Mouse (Mus musculus): ENCODE measurements at regions not wholly inside any gene's neighbourhood (a gene's known extent, or its start where the extent isn't known, plus 50 kb on each side); places are given as distances from the start of the nearest gene placed in this dataset.

DNA sequence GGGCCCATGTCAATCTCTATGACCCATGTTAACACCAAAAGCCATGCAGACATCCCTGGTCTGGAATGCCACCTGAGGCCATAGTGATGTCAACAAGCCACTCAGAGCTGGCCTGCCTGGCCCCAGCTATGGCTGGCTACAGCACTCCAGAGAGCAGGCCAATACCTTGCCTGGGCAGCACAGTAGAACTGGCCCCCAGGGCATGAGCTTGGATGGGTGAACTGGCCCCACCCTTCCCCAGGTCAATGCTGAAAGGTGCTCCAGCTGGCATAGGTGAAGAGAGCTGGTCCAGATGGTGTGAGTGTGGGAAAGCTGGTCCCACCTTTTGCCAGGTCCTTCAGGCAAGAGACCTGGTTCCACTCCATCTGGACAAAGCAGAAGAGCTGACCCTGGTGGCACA is 132.2 kb downstream of the Nfkbiz start:
- TF ChIP-seq CTCF (IDR thresholded peaks at IDR 0.05; ENCODE audit: low read depth) (no peak), EP300 (optimal IDR thresholded peaks at IDR 0.05) (no peak)
